Mouse (Mus musculus) forebrain, embryonic 10.5 days (tissue): ENCODE results near the gene Gpr160. TPM values are rescaled to one million over a fixed set of nuclear protein-coding genes. Genes with fewer than 3 reads are reported as not detected.

Experiments
- DNase-seq: peaks from one replicate; pipeline ENCODE4 v3.0.0-alpha.2; 2017; ENCODE audit warnings: low spot score; ENCODE audit errors: extremely low spot score
- H3K27ac ChIP-seq: fragments of 300-500 bp; sonication (generic); 2 replicates; pipeline ENCODE4 v1.5.1; 2016; ENCODE audit warnings: mild to moderate bottlenecking
- H3K27me3 ChIP-seq: fragments of 300-500 bp; sonication (generic); 2 replicates; pipeline ENCODE4 v1.6.1; 2016; ENCODE audit warnings: mild to moderate bottlenecking; ENCODE audit not compliant: poor library complexity, severe bottlenecking
- H3K36me3 ChIP-seq: fragments of 300-500 bp; sonication (generic); replicated peaks from 2 replicates; pipeline ENCODE4 v1.6.1; 2016; ENCODE audit warnings: mild to moderate bottlenecking, moderate library complexity
- H3K4me1 ChIP-seq: fragments of 300-500 bp; sonication (generic); 2 replicates; pipeline ENCODE4 v1.6.1; 2016
- H3K4me3 ChIP-seq: fragments of 300-500 bp; sonication (generic); 2 replicates; pipeline ENCODE4 v1.5.1; 2016; ENCODE audit warnings: mild to moderate bottlenecking, moderate library complexity
- H3K9me3 ChIP-seq: fragments of 300-500 bp; sonication (generic); 2 replicates; pipeline ENCODE4 v1.6.1; 2016; ENCODE audit warnings: mild to moderate bottlenecking, moderate library complexity
- WGBS: fragments of 180-500 bp; shearing (Covaris S2); methylation state at CpG from one replicate; pipeline ENCODE4 v1.1.7; 2016; 5-methylcytosine and 5-hydroxymethylcytosine counted together
- polyA plus RNA-seq: library from polyadenylated mRNA; unstranded; fragments of >200 nt; fragmentation: Nextera tagmentation; extraction: Ambion mirVana; gene quantifications from 2 replicates; pipeline ENCODE4 v1.2.1, GENCODE M21; 2016

Gene Gpr160
- polyA plus RNA-seq, 1 experiment from 2014 or later = 0.72 TPM

DNA sequence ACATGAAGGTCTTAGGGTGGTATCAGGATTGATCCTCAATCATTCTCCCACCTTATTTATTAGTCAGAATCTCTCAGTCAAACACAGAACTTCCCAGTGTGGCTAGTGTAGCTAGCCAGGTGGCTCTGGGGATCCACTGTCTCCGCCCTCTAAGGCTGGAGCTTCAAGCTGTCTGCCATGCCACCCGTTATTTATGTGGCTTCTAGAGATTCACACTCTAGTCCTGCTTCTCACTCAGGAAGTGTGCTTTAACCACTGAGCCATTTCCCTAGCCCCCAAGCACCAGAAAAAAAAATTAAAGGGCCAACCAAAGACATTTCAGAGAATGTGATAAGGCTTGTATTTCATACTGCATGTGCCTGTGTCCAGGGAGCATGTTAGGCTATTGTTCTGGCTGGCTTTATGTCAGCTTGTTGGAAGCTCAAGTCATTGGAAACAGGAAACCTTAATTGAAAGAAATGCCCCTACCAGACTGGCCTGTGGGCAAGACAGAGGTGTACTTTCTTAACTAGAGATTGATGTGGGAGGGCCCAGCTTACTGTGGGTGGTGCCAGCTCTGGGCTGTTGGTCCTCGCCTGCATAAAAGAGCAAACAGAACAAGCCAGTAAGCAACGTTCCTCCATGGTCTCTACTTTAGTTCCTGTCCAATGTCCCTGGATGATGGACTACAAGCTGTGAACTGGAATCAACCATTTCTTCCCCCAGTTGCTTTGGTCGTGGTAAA, 8.1 kb downstream of the Gpr160 start:
- 83% methylated on average over 5 of the region's 5 CpGs for WGBS
- DNase-seq = no peak
- Histone ChIP-seq H3K27ac (no peak overlapping the region), H3K4me1 (peaks cover 13% of the 10 kb centered on the region), H3K36me3 (no peaks in the 10 kb centered on the region), H3K27me3 (no peaks in the 10 kb centered on the region), H3K4me3 (no peak overlapping the region), H3K9me3 (no peaks in the 10 kb centered on the region)

DNA sequence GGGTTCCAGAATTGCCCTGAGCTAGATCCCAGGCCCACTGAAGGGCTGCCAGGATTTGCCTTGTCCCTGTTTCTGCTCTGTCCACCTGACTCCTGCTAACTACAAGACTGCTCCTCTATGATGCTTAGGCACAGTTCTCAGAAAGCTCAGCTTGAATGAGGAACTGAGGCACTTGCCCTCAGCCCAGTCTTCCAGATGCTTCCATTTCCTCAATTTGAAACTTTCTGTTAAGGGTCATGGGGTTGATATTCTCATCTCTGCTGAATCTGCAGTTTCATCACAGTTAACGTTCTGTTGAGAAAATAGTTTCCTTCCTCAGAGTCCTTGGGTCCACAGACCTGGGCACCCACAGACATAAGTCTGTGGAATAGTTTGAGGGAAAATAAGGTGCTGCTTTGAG, 8.9 kb downstream of the Gpr160 start:
- H3K36me3 ChIP-seq = no peaks in the 10 kb centered on the region
- no peak overlapping the region for H3K27ac ChIP-seq
- H3K4me3 ChIP-seq = no peak overlapping the region
- WGBS = 95% methylated on average over 1 of the region's 1 CpGs
- H3K9me3 ChIP-seq = no peaks in the 10 kb centered on the region
- peaks cover 13% of the 10 kb centered on the region for H3K4me1 ChIP-seq
- DNase-seq = no peak
- no peaks in the 10 kb centered on the region for H3K27me3 ChIP-seq

DNA sequence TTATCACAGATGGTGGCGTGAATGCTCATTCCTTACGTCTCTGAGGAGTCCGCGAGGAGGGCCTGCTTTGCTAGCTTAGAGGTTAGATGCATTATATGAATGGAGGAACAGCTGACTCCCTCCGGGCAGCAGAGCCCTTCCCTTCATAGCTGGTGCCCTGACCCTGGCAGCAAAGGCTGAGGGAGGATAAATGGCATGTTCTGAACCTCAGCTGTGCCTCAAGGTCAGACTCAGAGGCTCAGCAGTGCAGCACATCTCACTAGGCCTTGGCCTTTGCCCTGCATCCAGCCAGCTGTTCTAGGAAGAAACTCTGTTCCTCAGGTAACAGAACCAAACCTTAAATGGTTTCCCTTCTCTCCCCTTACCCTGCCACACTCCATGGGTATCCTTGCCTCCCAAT, 12.4 kb downstream of the Gpr160 start:
- DNase-seq = no peak
- no peaks in the 10 kb centered on the region for H3K27me3 ChIP-seq
- 88% methylated on average over 5 of the region's 5 CpGs for WGBS
- H3K27ac ChIP-seq = no peak overlapping the region
- H3K36me3 ChIP-seq = no peaks in the 10 kb centered on the region
- H3K4me3 ChIP-seq = no peak overlapping the region
- H3K9me3 ChIP-seq = no peaks in the 10 kb centered on the region
- H3K4me1 ChIP-seq = peaks cover 13% of the 10 kb centered on the region

DNA sequence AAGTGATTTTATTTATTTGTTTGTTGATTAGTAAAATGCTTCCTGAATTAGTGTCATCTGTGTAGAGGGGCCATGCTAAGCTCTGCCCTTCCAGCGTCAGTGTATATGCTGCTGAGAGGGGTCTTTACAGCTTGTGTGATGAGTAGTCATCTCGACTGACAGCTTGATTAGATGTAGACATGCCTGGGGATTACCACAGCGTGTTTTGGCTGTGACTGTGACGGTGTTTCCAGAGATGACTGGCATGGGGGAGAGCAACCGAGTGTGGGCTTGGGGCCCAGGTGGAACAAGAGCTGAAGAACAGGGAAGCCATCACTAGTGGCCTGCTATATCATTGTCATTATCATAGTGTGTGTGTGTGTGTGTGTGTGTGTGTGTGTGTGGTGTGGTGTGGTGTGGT, 12.9 kb downstream of the Gpr160 start:
- H3K4me1 ChIP-seq = peaks cover 13% of the 10 kb centered on the region
- H3K9me3 ChIP-seq = no peaks in the 10 kb centered on the region
- H3K27me3 ChIP-seq = no peaks in the 10 kb centered on the region
- no peak overlapping the region for H3K4me3 ChIP-seq
- WGBS = 81% methylated on average over 5 of the region's 5 CpGs
- no peak for DNase-seq
- H3K36me3 ChIP-seq = no peaks in the 10 kb centered on the region
- no peak overlapping the region for H3K27ac ChIP-seq

DNA sequence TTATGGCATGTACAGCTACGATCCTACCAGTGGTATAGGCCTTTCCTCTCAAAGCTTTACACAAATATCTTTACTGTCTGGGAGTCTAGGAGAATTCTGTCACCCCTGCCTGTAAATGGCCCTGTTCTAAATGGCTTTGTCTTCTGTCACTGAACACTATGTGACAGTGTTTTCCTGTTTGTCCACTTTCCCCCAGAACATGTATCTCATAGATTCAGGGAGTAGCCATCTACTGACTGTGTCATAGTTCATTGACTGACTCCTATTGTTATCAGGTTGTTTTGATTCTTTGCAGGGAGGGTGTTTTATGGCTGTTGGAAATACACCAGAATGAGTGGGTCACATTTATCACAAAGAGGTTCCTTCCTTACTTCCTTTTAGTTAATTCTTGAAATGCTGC, 14.2 kb downstream of the Gpr160 start:
- H3K27ac ChIP-seq = no peak overlapping the region
- no peaks in the 10 kb centered on the region for H3K36me3 ChIP-seq
- DNase-seq = no peak
- no peaks in the 10 kb centered on the region for H3K9me3 ChIP-seq
- 88% methylated on average over 1 of the region's 1 CpGs for WGBS
- H3K4me3 ChIP-seq = no peak overlapping the region
- peaks cover 13% of the 10 kb centered on the region for H3K4me1 ChIP-seq
- no peaks in the 10 kb centered on the region for H3K27me3 ChIP-seq

DNA sequence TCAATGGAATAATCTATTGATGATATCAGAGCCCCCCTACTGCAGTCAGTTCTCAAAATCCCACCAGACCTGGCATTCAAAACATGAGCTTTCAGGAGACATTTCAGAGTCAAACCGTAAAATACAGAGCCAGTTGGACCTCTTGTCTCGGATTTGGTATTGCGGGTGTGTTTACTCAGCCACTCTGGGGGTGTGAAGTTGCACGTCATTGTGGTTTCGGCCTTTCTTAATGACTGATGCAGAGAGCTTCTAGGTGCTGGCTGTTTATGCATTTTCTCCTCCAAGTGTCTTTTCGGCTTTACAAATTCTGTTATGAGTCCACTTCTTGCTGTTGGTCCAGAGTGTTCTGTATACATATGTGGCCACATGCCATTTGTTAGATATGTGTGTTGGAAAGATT, 21.0 kb downstream of the Gpr160 start:
- Histone ChIP-seq H3K9me3 (no peaks in the 10 kb centered on the region), H3K4me3 (no peak overlapping the region), H3K27me3 (no peaks in the 10 kb centered on the region), H3K36me3 (no peaks in the 10 kb centered on the region), H3K4me1 (no peaks in the 10 kb centered on the region), H3K27ac (no peak overlapping the region)
- 86% methylated on average over 6 of the region's 6 CpGs for WGBS
- DNase-seq = no peak

DNA sequence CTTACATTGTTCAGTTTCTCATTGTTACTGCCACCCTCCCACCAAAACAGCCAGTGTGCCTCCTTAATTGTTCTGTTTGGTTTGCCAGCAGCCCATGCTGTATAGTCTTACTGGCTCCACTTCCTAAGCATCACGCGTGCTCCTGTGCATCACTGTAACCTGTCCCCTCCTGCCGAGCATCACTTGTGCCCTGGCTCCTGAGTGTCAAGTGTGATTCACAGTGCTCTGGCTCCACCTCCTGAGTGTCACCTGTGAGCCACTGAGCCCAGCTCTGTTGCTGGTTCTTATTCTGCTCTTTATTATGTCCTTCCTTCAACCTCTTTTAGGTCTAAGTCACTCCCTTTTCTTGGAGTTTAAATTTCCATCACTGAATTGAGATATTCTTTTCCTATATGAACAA, 31.7 kb downstream of the Gpr160 start:
- Histone ChIP-seq H3K4me1 (peaks cover 10% of the 10 kb centered on the region; the same call in 1 of the 2 replicates), H3K36me3 (no peaks in the 10 kb centered on the region), H3K27me3 (no peaks in the 10 kb centered on the region), H3K9me3 (peaks cover 10% of the 10 kb centered on the region), H3K27ac (no peak overlapping the region), H3K4me3 (no peak overlapping the region)
- WGBS = 92% methylated on average over 3 of the region's 3 CpGs
- DNase-seq = no peak

DNA sequence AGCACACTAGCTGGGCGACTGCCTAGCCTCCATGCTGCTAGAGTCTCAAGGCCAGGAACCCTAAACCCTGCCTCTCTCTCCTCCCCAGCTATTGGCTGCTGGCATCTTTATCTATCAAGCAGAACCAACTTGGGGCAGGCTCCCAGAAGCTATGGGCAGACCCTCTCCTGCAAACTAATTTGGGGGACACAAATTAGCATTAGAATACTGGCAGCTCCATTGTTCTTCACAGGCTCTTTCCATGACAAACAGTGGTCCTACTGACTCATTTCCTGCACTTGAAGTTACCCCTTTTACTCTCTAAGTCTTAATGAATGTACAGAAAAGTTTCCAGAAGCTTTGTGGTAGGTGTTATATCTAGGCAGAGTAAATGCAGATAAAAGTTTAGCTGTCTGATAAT, 33.3 kb downstream of the Gpr160 start:
- no peaks in the 10 kb centered on the region for H3K27me3 ChIP-seq
- DNase-seq = no peak
- WGBS = 22% methylated on average over 1 of the region's 1 CpGs

DNA sequence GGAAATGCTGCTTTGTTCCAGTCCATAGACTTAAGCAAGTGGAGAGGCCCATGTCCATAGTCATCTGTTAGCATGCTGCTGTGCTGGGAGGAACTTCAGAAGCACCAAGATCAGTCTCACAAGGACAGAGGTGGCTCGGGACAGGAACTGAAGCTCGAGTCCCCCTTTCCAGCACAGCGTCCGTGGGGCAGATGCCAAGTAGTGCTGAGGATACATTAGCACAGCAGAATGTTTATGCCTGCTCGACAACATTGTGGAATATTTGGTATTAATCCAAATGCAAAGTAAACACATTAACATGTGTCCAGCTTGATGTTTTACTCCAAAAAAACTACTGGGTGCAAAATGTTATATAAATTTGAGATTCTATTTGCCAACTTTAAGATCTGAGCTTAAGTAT, 41.0 kb downstream of the Gpr160 start:
- Histone ChIP-seq H3K9me3 (no peaks in the 10 kb centered on the region), H3K27ac (no peak overlapping the region), H3K27me3 (no peaks in the 10 kb centered on the region), H3K4me1 (no peaks in the 10 kb centered on the region), H3K4me3 (no peak overlapping the region), H3K36me3 (peaks cover 42% of the 10 kb centered on the region)
- WGBS = 90% methylated on average over 5 of the region's 5 CpGs
- DNase-seq = no peak

More for the DNA sequence above, 33.3 kb downstream of the Gpr160 start:
- Histone ChIP-seq H3K27ac (no peak overlapping the region), H3K36me3 (no peaks in the 10 kb centered on the region), H3K4me1 (peaks cover 10% of the 10 kb centered on the region; the same call in 1 of the 2 replicates), H3K9me3 (peaks cover 4% of the 10 kb centered on the region), H3K4me3 (no peak overlapping the region)

DNA sequence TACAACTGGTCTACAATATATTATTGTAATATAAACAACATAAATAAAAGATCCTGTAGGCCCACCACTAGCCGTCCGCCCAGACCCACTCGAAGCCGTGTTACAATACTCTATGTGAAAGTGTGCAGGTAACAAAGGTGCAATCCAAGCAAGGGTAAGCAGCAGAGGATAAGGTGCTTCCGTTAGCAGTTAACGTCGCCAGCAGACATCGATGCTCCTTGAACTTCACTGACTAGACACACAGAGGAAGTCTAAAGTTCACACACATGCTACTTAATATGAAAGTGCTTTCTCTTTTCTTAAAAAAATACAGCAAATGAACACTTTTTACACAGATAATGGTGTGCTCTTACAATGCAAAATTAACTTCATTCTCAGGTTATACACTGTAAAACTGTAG, 43.7 kb downstream of the Gpr160 start:
- Histone ChIP-seq H3K27ac (no peak overlapping the region), H3K4me3 (no peak overlapping the region), H3K9me3 (no peaks in the 10 kb centered on the region), H3K27me3 (no peaks in the 10 kb centered on the region), H3K4me1 (no peaks in the 10 kb centered on the region), H3K36me3 (peaks cover 54% of the 10 kb centered on the region)
- WGBS = 93% methylated on average over 8 of the region's 8 CpGs
- DNase-seq = no peak

DNA sequence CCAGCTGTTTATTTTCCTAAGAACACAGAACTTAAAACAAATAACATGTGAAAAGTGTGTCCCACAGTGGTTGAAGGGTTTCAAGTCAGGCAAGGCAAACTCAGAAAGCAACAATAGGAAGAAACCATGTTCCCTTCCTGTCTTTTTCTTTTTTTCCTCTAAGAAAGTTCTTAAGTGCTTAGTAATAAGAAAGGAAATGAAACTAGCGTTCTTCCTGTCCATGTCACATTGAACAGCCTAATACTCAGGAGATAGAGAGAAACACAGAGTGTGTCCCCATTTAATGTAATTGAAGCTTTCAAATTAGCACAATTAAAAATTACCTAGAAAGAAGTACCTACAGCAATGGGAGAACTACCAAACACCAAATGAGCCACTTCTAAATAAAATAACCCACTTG, 48.9 kb downstream of the Gpr160 start:
- peaks cover 69% of the 10 kb centered on the region for H3K36me3 ChIP-seq
- 91% methylated on average over 1 of the region's 1 CpGs for WGBS

DNA sequence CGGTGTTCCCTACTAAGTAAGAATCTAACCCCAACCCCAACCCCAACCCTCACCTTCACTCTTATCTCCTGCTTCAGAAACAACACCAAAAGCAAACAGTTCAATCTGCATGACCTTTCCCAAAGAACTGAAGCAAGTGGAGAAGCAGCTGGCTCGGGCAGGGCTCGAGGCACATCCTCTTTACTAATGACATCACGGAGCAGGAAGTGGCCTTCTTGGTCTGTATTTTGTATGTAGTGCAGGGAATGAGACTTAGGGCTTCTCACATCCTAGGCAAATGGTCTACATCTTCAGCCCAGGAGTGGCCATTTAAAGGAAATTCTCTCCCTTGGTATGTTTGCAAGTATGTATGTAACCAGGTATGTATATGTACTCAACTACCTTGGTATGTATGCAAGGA, 61.4 kb downstream of the Gpr160 start:
- Histone ChIP-seq H3K36me3 (peaks cover 74% of the 10 kb centered on the region), H3K4me1 (no peaks in the 10 kb centered on the region), H3K27me3 (no peaks in the 10 kb centered on the region), H3K4me3 (no peak overlapping the region), H3K9me3 (peaks cover 3% of the 10 kb centered on the region; the same call in 1 of the 2 replicates), H3K27ac (no peak overlapping the region)
- DNase-seq = no peak
- 82% methylated on average over 4 of the region's 4 CpGs for WGBS

More for the DNA sequence above, 48.9 kb downstream of the Gpr160 start:
- Histone ChIP-seq H3K4me3 (no peak overlapping the region), H3K4me1 (no peaks in the 10 kb centered on the region), H3K27ac (no peak overlapping the region), H3K9me3 (no peaks in the 10 kb centered on the region), H3K27me3 (no peaks in the 10 kb centered on the region)
- no peak for DNase-seq

DNA sequence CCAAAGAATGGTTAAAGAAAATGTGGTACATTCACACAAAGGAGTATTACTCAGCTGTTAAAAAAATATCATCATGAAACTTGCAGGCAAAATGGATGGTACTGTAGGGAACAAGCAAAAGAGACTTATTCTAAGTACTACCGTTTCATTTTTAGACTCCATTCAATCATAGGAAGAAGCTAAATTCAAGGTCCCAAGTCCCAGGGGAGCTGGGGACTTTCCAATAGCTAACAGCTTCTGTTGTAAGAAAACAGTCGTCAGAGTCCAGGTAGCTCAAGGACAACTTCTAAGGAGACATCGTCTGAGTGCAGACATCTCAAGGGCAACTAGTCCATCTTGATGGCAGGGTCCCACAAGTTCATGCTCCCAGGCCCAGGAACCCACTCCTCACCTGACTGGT, 71.9 kb downstream of the Gpr160 start:
- 98% methylated on average over 3 of the region's 3 CpGs for WGBS
- H3K9me3 ChIP-seq = no peaks in the 10 kb centered on the region
- H3K4me1 ChIP-seq = no peaks in the 10 kb centered on the region
- H3K36me3 ChIP-seq = peaks cover 43% of the 10 kb centered on the region
- no peak for DNase-seq
- H3K27me3 ChIP-seq = no peaks in the 10 kb centered on the region
- no peak overlapping the region for H3K27ac ChIP-seq
- no peak overlapping the region for H3K4me3 ChIP-seq

DNA sequence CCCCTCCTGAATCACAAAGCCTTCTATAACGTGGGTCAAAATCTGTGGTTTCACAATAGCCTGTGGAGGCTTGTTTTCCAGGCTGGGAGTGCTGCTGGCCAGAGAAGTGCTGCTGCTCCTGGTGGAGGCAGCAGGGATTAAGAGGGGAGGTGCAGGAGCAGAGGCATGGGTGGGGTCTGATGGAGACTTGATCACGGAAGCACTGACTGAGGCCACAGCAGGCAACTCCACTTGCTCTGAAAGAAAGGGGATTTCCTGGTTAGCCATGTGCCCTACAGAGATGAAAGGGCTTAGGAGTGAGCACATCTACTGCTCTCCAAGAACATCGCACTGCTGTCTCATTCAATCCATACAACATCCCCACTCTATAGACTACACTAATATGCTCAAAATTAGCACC, 74.1 kb downstream of the Gpr160 start:
- Histone ChIP-seq H3K4me3 (no peak overlapping the region), H3K9me3 (no peaks in the 10 kb centered on the region), H3K27me3 (no peaks in the 10 kb centered on the region), H3K36me3 (peaks cover 42% of the 10 kb centered on the region), H3K4me1 (no peaks in the 10 kb centered on the region), H3K27ac (no peak overlapping the region)
- DNase-seq = no peak
- 38% methylated on average over 3 of the region's 3 CpGs for WGBS
